Mouse (Mus musculus) brain, embryonic 14.5 days (tissue): ENCODE measurements around the gene Olfr811.

Experiments
- CTCF ChIP-seq: fragments of 200-500 bp; IDR thresholded peaks from 2 replicates; pipeline ENCODE4 v1.5.1; 2012; ENCODE audit warnings: inconsistent platforms, mild to moderate bottlenecking, moderate library complexity, borderline replicate concordance; ENCODE audit not compliant: insufficient read depth, insufficient read length; ENCODE audit errors: extremely low read depth
- POLR2A ChIP-seq: fragments of 200-500 bp; IDR thresholded peaks from 2 replicates; pipeline ENCODE4 v1.6.1; 2012; ENCODE audit warnings: mild to moderate bottlenecking, inconsistent platforms, borderline replicate concordance; ENCODE audit not compliant: poor library complexity, insufficient read depth, insufficient read length, severe bottlenecking; ENCODE audit errors: extremely low read depth

DNA sequence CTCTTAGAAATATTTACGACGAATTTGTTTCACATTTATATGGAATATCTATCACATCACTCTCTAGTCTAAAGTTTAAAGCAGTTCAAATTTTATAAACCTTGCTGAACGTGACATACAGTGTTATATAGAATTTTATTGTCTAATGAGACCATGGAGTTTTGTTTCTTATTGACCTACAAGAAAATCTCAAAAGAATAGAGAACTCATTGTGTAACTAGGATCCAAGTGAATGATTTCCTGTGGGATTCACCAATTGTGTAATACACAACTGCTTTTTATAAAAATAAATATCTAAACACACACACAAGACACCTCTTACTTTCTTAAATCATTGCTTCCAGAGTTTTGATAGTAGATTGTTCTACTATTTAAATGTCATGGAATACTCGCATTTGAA is at the start of gene Olfr811:
- no peak for TF ChIP-seq POLR2A
- TF ChIP-seq CTCF, result no peak
